Mouse (Mus musculus) CD8-positive naive resting alpha-beta T cell, adult 57 days (primary cell): ENCODE measurements around the gene B3gnt6. TPM values are rescaled to one million over a fixed set of nuclear protein-coding genes. Genes with fewer than 3 reads are reported as not detected.

ENCODE experiments used
- total RNA-seq: library from RNA; stranded (reverse); gene quantifications from one replicate; pipeline ENCODE4 v1.2.4, GENCODE M21; 2023

B3gnt6 gene
- total RNA-seq: not detected

GRCm38 (mm10) chr7:98199381-98199780, at the start of gene B3gnt6:
B3gnt6 (minus strand) TSS chr7:98199481.

GRCm38 (mm10) chr7:98177929-98178559, 21.2 kb downstream of the B3gnt6 start, which contains the start of gene Capn5:
Capn5 (minus strand) TSS chr7:98178274.

GRCm38 (mm10) chr7:98145402-98145801, 53.9 kb downstream of the B3gnt6 start, which contains the start of gene Omp:
Omp (minus strand) TSS chr7:98145502.

Other genes starting within 250 kb of the B3gnt6 start
- 8.0 TPM for gene Myo7a, start 80.0 kb downstream of the B3gnt6 start, total RNA-seq
- gene Omp, start 54.0 kb downstream of the B3gnt6 start, total RNA-seq: not detected
- gene Capn5, start 21.2 kb downstream of the B3gnt6 start, total RNA-seq: 0.73 TPM
- 7.1 TPM for gene Acer3, start 121.7 kb upstream of the B3gnt6 start, total RNA-seq
- not detected for gene Tsku, start 161.8 kb upstream of the B3gnt6 start, total RNA-seq
- not detected for gene Gucy2d, start 240.9 kb upstream of the B3gnt6 start, total RNA-seq